Mouse (Mus musculus) large intestine, adult 2 months (tissue): ENCODE measurements around the gene Olfr727. TPM values are rescaled to one million over a fixed set of nuclear protein-coding genes. Genes with fewer than 3 reads are reported as not detected.

Experiments used
- DNase-seq: peaks from one replicate; pipeline ENCODE4 v3.0.0-alpha.2; 2012; ENCODE audit warnings: low read depth, low spot score
- WGBS: fragments of 180-500 bp; shearing (Covaris S2); methylation state at CpG from one replicate; pipeline ENCODE4 v1.1.7; 2018; 5-methylcytosine and 5-hydroxymethylcytosine counted together
- polyA plus RNA-seq: library from polyadenylated mRNA; depleted of rRNA; stranded (reverse); fragments of >200 nt; gene quantifications from 2 replicates; pipeline ENCODE4 v1.2.3, GENCODE M21; 2012; rRNA removed

Olfr727 gene
- not detected in 2 replicates for polyA plus RNA-seq

- no peak for DNase-seq
- WGBS = 81% methylated on average over 1 of the region's 1 CpGs
Measured at GRCm38 (mm10) chr14:50122886-50123285, at the start of gene Olfr727. Olfr727 (plus strand) TSS chr14:50123186.

- WGBS = 64% methylated on average over 1 of the region's 1 CpGs
- DNase-seq = no peak
Measured at GRCm38 (mm10) chr14:50090853-50091252, 32.1 kb upstream of the Olfr727 start, which contains the start of gene Olfr726. Olfr726 (minus strand) TSS chr14:50090953.

GRCm38 (mm10) chr14:50142580-50142979 is 19.6 kb downstream of the Olfr727 start, which contains the start of gene Olfr728:
Olfr728 (minus strand) TSS chr14:50142680.
- no peak for DNase-seq
- 62% methylated on average over 5 of the region's 5 CpGs for WGBS

DNA sequence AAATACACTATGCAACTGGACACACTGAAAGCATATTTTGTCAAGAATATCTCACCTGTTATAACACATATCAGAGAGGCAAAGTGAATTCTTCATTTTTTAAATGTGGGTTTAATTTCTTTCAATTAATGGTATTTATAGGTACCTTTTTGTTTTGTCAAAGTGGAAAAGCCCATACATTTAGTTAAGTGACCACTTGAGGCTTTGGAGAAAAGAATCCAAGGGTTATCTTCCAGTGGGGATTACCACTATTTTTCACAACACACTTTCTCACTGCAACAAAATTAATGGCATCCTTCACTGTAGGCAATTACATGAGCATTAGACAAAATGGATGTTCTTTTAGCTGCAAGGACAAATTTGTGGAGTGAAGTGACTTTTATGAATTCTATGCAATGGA is 29.8 kb downstream of the Olfr727 start, which contains the start of gene Olfr729:
TSS of gene Olfr729 (minus strand) at position 101 of the 400 bp plus-strand sequence.
- DNase-seq = no peak

Other genes starting within 250 kb of the Olfr727 start
- gene Olfr722, start 221.2 kb upstream of the Olfr727 start, polyA plus RNA-seq = not detected in 2 replicates
- gene Olfr723, start 191.4 kb upstream of the Olfr727 start, polyA plus RNA-seq = not detected in 2 replicates
- not detected in 2 replicates for gene Olfr724, start 159.9 kb upstream of the Olfr727 start, polyA plus RNA-seq
- not detected in 2 replicates for gene Olfr725, start 82.8 kb upstream of the Olfr727 start, polyA plus RNA-seq
- not detected in 2 replicates for gene Olfr726, start 32.2 kb upstream of the Olfr727 start, polyA plus RNA-seq
- gene Olfr728, start 19.5 kb downstream of the Olfr727 start, polyA plus RNA-seq = not detected in 2 replicates
- gene Olfr729, start 29.7 kb downstream of the Olfr727 start, polyA plus RNA-seq = not detected in 2 replicates
- not detected in 2 replicates for gene Olfr730, start 65.0 kb downstream of the Olfr727 start, polyA plus RNA-seq
- not detected in 2 replicates for gene Olfr731, start 118.7 kb downstream of the Olfr727 start, polyA plus RNA-seq
- not detected in 2 replicates for gene Olfr732, start 161.0 kb downstream of the Olfr727 start, polyA plus RNA-seq
- not detected in 2 replicates for gene Olfr733, start 178.3 kb downstream of the Olfr727 start, polyA plus RNA-seq
- gene Olfr734, start 203.6 kb downstream of the Olfr727 start, polyA plus RNA-seq = not detected in 2 replicates
- gene Olfr735, start 225.7 kb downstream of the Olfr727 start, polyA plus RNA-seq = not detected in 2 replicates
- gene Tlr11, start 234.7 kb downstream of the Olfr727 start, polyA plus RNA-seq = 0.51 and 0.56 TPM in 2 replicates